Mouse (Mus musculus): ENCODE measurements at regions not wholly inside any gene's neighbourhood (a gene's known extent, or its start where the extent isn't known, plus 50 kb on each side); places are given as distances from the start of the nearest gene placed in this dataset.
A peak's percentile ranks its signal among the peaks of the same experiment; 100 is the strongest.

DNA sequence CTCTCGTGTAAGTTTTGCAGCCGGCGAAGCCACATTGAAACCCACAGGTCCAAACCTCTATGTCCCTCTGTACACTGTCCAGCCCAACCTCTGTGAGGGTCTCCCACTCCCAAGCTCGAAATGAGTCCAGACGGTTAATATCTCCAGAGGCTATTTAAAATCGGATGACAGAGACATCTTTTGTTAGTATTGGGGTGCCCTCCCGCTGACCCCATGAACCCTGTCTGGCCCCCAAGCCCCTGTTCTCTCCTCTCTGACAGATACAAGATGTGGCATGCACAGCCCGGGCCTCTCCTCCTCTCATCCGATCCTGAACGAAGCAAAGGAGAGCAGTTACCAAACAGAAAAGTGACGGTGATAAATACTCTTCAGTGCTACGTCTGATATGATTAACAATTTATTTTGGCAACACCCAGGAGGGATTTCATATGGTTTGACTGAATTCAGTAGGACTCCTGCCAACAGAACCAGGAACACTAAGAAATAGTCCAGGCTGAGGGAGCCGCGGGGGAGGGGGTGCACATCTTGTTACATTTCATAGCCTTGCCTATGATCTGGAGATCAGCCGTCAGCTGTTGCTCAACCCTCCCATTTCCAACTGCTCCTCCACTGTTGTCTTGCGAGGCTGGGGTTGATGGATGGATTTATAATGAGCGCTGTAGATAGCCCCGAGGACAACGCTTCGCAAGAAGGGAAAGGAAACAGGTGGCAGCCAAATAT is 266.6 kb upstream of the Klf3 start:
- peak; percentile 84 for DNase-seq (ENCODE audit: low spot score)

DNA sequence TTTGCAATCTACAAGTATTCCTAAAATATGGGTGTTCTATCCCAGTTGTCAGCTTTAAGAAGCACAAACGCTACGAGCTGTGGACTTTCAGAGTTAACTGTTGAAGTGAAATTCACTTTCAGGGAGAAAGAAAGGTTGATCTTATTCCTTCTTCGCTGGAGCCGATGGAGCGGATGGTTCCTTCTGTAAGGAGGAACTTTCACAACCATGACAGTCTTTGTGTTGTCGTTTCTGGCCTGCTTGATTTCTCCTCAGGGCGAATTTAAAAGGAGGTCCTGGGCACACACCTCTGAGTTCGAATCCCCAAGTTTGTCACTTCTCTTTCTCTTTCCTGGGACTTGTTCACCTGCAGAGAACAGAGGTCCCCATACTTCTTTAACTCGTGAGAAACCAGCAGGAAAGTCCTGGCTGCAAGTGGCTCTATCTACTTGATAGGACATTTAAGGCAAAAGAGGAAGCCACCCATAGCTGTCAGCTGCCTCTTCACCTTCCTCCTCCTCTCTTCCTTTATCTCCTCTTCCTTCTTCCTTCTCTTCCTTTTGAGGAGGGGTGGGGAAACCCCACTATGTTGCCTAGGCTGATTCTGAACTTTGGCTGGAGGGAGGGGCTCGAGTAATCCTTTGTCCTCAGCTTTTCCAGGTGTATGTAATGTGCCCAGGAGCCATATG is 265.9 kb upstream of the Klf3 start:
- no peak for DNase-seq (ENCODE audit: low spot score)

DNA sequence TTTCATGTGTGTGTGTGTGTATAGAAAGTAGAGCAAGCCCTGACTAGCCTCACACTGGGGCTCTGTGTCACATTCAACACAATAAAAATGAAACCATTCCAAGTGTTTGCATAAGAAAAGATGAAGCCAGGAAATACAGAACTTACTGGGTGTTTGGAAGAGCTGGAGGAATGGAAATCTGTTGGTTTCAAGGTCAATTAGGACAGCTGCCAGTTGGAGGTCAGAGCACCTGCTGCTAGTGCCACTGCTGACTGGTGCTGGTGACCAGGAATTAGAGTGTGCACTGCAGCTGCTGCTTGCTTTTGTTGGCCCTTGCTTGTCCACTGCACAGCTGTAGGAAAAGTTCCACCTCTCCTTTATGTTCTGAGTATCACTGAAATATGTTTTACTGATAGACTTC is 261.4 kb upstream of the Klf3 start:
- DNase-seq (ENCODE audit: low spot score) = no peak

DNA sequence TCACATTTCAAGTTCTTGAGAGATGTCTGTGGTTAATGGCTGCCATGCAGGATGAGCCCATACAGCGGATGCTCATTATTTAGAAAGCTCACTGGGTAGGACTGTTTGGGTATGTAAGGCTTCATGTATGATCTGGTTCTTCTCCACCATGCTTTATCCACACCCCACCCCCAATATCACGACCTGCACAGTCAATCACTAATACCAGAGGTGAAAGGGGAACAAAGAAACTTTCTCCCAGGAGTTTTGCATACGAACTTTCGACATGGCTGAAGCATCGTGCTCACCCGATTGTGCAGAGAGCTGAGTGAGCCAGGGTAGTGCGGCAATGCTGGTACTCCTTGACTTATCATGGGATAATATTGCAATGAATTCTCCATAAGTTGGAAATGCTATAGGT is 247.3 kb upstream of the Klf3 start:
- DNase-seq (ENCODE audit: low spot score) = no peak

DNA sequence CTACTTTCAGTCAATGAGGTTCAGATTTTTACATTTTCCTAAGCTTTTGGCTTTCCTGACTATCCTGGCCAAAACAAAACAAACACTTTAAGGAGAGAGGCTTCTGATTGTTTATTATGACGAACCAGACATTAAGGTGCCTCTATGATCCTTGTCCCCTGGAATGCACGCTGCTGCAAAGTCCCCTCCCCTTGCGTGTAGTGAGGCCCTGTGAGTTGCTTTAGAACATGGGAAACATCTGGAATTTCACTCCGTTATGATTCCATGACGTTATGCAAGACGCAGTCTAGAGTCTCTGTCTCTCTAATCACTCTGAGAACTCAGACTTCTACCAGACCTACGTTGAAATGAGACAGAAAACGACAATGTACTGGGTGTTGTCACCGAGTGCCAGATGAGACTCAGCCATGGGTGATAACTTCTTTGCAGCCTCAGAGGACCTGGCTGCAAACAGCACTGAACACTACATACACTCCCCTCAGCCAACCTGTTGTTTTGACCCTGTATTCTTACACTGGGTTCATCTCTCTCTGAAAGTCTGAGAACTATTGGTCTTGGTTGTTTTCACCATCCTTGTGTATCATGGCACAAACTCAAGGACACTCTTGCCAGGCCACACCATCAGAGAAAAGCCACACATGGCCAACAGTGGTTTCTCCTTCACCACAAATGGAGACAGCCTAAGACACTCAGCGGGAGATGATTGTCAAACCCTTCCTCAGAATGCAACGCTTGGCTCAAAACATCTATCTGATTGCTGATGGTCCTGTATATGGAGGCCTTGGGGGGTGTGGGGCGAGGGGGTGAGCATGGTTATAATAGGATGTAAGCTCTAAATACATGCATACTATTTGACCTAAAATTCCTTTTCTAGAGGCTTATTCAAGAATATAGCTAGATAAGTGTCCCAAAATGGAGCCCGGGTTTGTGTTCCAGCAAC is 236.5 kb upstream of the Klf3 start:
- no peak for DNase-seq (ENCODE audit: low spot score)

DNA sequence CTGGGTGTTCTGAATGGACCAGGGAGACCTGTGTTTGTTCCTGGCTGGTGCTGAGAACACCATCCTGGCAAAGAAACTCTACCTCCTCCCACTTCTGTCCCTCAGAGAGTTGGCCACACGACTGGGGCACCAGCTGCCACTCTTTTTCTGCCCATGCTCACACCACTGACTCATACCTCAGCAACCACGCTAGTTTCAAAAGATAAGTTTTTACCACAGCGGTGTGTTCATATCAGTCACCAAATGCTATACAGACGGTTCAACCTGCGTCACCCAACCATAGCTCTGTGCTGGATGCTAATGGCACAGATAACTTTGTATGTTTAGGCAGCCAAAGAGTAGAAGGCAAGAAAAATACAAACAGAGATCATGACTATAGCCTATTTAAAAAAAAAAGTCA is 235.4 kb upstream of the Klf3 start:
- no peak for DNase-seq (ENCODE audit: low spot score)

DNA sequence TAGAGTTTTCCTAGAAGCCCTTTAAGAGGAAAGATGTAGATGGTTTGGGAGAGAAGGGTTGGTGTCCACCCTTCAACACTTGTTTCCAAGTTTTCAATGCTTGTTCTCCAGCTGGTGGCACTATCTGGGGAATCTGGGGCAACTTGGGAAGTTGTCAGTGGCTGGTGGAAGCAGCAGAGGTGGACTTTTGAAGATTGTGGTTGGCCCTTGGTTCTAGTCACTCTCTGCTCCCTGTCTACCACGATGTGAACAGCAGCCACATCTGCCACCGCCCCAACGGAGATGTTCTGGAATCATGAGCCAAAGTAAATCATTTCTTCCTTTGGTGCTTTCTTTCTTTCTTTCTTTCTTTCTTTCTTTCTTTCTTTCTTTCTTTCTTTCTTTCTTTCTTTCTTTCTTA is 234.9 kb upstream of the Klf3 start:
- DNase-seq (ENCODE audit: low spot score) = no peak

DNA sequence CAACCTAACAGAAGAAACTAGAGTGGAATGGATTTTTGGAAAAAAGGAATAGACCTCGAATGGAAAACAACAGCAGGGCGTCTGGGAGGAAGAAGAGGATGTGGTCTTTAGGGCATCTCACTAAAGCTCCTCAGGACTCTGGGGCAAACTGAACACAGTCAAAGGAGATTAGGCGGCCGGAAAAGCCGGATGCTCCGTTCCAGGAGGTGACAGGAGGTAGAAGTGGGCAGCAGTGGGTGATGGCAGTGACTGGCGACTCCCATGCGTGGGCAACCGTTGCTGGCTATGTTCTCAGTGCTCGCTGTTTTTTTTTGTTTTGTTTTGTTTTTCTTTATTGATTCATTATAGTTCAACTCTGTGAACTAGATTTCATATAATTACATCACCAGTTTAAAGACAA is 228.8 kb upstream of the Klf3 start:
- no peak for DNase-seq (ENCODE audit: low spot score)

DNA sequence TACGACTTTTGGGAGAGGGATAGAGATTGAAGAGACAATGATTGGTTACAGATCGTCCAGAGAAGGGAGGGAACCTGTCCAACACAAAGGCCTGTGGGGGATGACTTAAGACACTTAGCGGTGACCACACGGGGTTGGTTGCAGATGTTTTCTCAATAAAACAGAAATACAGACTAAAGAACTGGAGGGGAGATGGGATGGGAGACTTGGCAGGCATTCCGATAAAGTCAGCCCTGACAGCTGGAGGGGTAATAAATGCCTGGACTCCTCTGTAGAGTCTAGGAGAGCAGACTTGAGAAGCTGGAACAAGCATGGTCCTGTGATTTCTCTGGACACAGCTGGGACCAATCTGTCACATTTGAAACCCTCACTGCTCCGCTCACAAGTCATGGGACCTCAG is 227.3 kb upstream of the Klf3 start:
- no peak for DNase-seq (ENCODE audit: low spot score)

DNA sequence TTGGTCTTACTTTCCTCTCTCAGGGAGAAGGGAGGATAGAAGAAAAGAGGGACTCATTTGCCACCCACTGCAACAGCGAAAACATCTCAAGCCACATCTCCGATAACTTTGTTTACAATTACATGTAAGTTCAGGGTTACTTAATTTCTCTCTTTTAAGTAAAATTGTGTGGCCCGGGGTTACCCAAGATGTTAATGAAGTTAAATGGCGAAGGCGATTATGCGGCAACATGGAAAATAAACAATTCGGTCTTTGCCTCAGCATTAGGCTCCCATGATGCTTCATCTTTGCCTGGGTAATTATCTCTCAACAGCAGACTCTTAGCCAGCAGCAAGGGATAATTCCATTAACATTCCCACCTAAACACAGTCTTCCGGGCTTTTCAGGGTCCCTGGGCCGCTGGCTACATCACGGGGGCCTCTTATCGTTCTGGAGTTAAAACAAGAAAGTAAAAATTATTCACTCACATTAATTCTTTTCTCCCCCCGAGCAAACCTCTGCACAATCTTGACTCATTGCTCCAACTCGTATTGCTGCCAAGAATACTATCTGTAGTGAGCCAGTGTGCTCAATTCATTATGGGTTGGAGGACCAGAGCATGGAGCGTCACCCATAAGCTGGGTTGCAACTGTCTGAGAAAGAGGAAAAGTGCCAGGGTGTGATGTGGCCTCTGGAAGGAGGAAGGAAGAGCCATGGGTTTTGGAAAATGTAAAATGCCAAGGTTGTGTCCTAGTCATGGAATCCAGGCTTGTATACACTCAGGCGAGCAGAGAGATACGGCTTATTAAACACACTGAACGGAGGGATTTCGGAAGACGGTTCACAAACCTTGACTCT is 226.5 kb upstream of the Klf3 start:
- DNase-seq (ENCODE audit: low spot score) = no peak

DNA sequence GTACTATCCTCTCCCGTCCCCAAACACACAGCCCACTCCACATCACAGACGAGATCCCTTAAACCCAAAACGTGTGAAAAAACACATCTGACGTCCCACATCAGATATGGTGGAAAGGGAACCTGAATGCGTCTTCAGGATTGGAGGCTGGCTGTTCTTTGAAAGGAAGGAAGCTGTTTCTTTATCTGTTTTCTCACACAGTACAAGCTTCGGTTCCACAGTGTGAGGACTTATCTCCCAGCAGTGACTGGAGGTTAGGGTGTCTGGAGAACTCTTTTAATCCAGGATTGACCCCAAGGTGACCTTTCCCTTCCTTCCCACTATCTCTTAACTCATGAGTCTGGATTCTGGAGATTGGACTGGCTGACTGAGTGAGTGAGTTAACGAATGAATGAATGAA is 225.8 kb upstream of the Klf3 start:
- no peak for DNase-seq (ENCODE audit: low spot score)

DNA sequence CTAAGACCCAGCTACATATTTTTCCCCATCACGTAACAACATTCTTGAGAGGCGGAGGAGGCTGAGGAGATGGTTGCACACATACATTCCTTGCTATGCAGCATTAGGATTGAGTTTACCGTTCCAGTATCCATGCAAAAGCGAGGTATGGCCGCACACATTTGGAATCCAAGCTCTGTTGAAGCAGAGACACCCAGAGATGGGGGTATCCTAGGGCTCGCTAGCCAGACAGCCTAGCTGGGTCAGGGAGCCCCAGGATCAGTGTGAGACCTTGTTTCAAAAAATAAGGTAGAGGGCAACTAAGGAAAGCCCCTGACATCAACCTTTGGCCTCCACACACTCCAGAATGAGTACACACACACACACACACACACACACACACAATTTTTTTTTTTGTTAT is 224.7 kb upstream of the Klf3 start:
- DNase-seq (ENCODE audit: low spot score) = no peak

DNA sequence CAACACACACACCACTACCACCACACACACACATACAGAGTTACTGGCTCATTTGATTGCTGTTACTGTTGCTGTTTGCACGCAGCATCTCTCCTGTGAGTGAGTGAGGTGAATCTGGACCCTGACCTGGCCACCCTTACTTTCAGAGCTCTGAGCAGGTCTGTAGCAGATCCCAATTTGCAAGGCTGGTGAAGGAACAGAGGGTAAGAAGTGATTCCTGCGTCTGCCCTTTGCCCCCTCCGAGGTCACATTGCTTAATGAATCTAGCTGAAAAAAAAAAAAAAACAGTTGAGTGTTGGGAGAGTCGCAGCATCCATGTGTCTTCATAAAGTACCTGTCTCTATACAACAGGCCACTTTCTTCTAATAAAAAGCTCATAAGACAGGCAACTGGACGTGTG is 224.1 kb upstream of the Klf3 start:
- DNase-seq (ENCODE audit: low spot score) = no peak

DNA sequence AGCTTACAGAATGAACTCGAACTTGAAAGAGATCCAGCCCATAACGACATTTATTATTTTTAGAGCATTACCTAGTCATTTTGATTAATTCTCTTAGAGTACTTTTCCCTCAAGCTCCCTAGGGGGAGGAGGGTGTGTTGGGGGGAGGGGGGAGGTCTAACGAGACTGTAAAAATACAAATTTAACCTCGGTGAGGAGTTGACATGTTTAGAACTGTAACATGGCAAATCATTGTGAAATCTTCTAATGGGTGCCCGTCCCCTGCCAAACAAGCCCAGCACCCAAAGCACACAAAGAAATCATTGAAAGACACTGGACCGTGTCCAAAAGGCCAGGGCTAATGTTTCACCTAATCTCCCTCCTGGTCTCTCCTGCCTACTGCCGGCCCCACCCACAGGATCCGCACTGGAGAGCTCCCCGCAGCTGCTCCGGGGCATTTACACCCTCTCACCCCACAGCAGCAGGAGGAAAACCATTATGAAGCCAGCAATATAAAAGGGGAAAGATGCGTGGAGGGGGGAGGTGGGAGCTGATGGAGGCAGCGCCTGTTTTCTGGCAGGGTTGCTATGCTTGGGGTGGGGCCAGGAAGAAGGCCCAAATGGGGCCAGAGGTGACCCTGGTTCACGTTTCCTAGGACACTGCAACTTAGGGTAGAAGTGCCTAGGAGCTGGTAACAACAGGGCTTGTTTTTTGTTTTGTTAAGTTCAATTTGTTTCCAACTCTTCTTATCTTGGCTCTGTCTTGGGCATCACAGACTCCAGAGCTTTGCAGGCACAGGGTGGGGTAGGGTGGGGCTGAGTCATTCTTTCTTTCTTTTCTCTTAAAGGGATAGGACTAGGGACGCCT is 223.5 kb upstream of the Klf3 start:
- peak; percentile 79 for DNase-seq (ENCODE audit: low spot score)

DNA sequence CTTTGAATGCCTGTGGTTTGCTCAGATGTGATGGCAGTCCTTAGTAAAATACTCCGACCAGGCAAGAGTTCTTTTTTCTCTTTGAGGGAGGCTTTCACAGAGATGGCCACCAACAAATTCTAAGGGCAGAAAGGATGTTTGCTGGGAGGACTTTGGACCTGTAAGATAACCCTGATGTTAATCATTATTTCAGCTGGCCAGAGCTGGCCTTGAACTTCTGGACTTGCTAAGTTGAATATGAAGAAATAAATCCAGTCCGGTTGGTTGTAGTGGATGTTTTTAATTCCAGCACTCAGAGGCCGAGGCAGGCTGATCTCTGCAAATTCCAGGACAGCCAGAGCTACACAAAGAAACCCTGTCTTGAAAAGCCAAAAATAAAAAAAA is 222.9 kb upstream of the Klf3 start:
- DNase-seq (ENCODE audit: low spot score) = no peak

DNA sequence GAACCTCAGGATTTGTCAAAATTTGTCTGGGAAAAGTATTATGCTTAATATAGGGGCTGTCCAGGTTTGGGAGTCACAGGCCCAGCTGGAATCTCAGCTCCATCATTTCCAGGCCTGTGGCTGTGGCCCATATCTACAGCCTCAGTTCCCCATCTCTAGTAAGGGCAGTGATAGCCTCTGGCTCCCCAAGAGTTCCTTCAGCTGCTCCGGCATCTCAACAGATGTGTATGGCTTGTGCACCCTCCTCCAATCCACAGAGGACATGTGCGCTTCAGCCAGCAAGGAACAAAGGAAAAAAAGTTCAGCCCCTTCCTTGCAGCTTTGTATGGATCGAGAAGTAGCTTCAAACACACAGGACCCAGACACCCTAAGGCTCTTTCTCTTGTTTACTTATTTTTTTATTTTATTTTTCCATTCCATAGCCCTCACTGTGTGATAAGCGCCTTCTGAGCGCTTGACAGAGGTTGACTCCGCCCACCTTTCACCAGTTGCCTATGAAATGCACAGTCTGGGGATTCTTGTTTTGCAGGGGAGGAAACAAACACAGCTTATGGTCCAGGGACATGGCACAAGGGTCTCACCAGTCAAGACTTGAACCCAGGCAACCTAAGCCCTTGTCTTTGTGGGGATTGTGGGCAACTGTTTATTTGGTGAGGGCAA is 222.3 kb upstream of the Klf3 start:
- DNase-seq (ENCODE audit: low spot score) = no peak

DNA sequence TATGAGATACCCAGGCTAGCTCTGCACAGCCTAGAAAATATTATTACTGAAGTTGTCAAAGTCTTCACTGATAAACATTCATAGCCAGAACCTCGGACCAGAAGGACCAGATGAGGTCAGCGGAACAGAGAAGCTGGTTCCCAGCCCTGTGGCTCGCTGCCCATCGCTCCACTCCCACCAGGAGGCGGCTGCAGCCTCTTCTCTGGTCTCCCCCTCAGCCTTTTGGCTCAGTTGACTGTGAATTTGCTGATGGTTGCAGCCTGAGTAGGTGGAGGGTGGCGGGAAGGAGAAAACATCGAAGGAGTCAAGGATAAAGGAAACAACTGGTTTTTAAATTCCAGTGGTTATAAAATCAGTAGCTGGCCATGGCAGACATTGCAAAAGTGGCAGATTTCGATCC is 221.7 kb upstream of the Klf3 start:
- peak; percentile 77 for DNase-seq (ENCODE audit: low spot score)

DNA sequence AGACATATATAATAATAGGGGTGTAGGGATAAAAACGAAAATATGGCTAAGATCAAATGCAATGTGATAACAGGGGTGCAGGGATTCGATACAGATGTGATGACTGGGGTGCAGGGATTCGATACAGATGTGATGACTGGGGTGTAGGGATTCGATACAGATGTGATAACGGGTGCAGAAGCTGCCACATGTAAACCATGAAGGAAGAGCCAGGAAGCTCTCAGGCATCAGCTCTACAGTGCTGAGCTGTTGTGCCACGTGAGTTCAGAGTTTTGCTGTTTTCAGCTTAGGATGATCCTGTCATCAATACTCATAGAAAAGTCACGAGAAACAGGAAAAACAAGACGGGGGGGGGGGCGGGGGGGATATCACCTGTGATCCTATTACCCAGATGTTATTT is 221.2 kb upstream of the Klf3 start:
- DNase-seq (ENCODE audit: low spot score) = no peak

DNA sequence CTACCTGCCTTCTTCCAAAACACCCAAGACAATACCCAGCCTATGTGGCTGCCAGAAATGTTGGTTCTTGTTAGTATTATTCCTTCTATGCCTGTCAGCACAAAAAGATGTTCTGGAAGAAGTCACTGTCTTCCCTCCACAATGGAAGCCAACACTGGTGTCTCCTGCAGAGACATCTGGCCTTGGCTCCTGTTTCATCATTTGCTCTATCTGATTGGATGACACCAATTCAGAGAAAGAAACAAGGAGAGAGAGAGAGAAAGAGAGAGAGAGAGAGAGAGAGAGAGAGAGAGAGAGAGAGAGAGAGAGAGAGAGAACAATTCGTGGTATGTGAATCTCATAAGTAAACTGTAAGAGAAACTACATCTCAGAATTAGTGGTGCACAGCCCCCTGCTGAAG is 218.9 kb upstream of the Klf3 start:
- DNase-seq (ENCODE audit: low spot score) = no peak

DNA sequence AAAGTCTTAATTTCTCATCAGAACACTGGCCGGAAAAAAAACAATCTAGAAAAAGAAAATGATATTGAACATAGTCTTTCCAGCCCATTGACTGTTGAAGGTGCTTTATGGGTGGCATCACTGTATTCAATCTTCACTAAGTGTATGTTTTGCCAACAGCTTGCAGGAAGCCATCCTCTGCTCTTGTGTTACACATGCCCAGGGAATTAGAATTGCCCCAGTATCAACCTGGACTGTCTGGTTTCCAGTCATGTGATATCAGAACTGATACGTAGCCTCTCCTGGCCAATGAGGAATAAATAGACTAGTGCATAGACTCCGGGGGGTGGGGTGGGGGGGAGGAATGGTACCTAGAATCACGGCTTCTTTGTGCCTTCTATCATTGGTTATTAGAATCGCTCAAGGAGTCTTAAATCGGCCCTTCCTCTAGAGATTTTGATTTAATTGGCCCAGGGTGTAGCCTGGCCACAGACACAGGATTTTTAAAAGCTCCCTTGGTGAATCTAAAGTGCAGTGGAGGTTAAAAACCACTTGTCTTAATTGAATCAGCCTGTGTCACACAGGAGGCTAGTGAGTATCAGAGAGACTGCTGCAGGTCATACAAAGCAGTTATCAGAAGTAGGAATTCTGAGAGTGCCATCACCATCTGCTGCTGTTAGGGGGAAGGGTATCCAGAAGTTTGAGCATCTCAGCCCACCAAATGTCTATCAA is 218.0 kb upstream of the Klf3 start:
- DNase-seq (ENCODE audit: low spot score) = no peak
